Mouse (Mus musculus) limb, embryonic 11.5 days (tissue): ENCODE measurements around the gene Gm49395. TPM values are rescaled to one million over a fixed set of nuclear protein-coding genes. Genes with fewer than 3 reads are reported as not detected.

Experiments
- ATAC-seq: fragments of 200-750 bp; cut with Nextera tagmentation; 2 replicates; pipeline ENCODE4 v1.8.0; 2017; ENCODE audit warnings: low read depth; ENCODE audit not compliant: insufficient number of reproducible peaks, low FRiP score, low TSS enrichment
- DNase-seq: peaks from one replicate; pipeline ENCODE4 v3.0.0-alpha.2; 2015; ENCODE audit warnings: low spot score
- H3K27ac ChIP-seq: fragments of 300-500 bp; sonication (generic); replicated peaks from 2 replicates; pipeline ENCODE4 v1.5.1; 2014; ENCODE audit warnings: low read depth, mild to moderate bottlenecking, low read length
- H3K27me3 ChIP-seq: fragments of 300-500 bp; sonication (generic); 2 replicates; pipeline ENCODE4 v1.6.1; 2014; ENCODE audit warnings: mild to moderate bottlenecking, low read length, mixed read lengths; ENCODE audit not compliant: control insufficient read depth, insufficient read depth
- H3K36me3 ChIP-seq: fragments of 300-500 bp; sonication (generic); 2 replicates; pipeline ENCODE4 v1.6.1; 2014; ENCODE audit warnings: mild to moderate bottlenecking, low read length, moderate library complexity, mixed read lengths; ENCODE audit not compliant: control insufficient read depth, insufficient read depth
- H3K4me1 ChIP-seq: fragments of 300-500 bp; sonication (generic); 2 replicates; pipeline ENCODE4 v1.6.1; 2014; ENCODE audit warnings: low read length, mixed read lengths; ENCODE audit not compliant: control insufficient read depth, insufficient read depth
- H3K4me2 ChIP-seq: fragments of 300-500 bp; sonication (generic); 2 replicates; pipeline ENCODE4 v1.6.1; 2014; ENCODE audit warnings: low read depth, mild to moderate bottlenecking, moderate library complexity; ENCODE audit not compliant: severe bottlenecking
- H3K4me3 ChIP-seq: fragments of 300-500 bp; sonication (generic); 2 replicates; pipeline ENCODE4 v1.5.1; 2014; ENCODE audit warnings: low read depth, low read length
- H3K9ac ChIP-seq: fragments of 300-500 bp; sonication (generic); 2 replicates; pipeline ENCODE4 v1.6.1; 2014; ENCODE audit warnings: mild to moderate bottlenecking, low read length
- H3K9me3 ChIP-seq: fragments of 300-500 bp; sonication (generic); 2 replicates; pipeline ENCODE4 v1.6.1; 2016; ENCODE audit warnings: low read length; ENCODE audit not compliant: control insufficient read depth
- WGBS: fragments of 180-500 bp; shearing (Covaris S2); extraction: QIAGEN DNeasy Blood & Tissue Kit; methylation state at CpG from one replicate; pipeline ENCODE4 v1.1.7; 2014; 5-methylcytosine and 5-hydroxymethylcytosine counted together
- polyA plus RNA-seq: library from polyadenylated mRNA; unstranded; fragments of >200 nt; fragmentation: Nextera tagmentation; extraction: Ambion mirVana; gene quantifications from 2 replicates; pipeline ENCODE4 v1.2.1, GENCODE M21; 2014

Gm49395 gene
- polyA plus RNA-seq, 1 experiment from 2014 or later: 2.2 TPM

DNA sequence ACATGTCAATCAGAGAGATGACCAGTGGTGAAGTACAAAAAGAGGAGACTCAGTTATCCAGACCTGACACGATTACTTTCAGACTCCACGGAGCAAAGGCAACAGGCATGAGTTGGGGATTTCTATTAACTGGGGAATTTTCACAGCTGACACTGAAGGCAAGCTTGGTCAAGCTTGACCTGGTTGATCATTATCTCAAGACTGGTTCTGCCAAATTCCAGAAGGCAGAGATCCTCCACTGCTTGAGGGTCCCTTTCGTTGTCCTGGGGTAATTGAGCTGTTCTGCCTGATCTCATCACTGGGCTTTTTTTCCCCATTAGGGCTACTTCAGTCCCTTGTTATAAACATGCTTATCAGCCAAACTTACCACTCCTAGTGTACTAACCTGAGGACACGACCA, 7.9 kb upstream of the Gm49395 start:
- Histone ChIP-seq H3K9ac (no peak overlapping the region), H3K36me3 (no peaks in the 10 kb centered on the region), H3K27ac (no peak overlapping the region), H3K4me1 (no peaks in the 10 kb centered on the region), H3K4me2 (no peak overlapping the region), H3K27me3 (no peaks in the 10 kb centered on the region), H3K4me3 (no peak overlapping the region), H3K9me3 (no peaks in the 10 kb centered on the region)
- ATAC-seq: no peak
- WGBS: 79% methylated on average over 4 of the region's 4 CpGs
- no peak for DNase-seq

DNA sequence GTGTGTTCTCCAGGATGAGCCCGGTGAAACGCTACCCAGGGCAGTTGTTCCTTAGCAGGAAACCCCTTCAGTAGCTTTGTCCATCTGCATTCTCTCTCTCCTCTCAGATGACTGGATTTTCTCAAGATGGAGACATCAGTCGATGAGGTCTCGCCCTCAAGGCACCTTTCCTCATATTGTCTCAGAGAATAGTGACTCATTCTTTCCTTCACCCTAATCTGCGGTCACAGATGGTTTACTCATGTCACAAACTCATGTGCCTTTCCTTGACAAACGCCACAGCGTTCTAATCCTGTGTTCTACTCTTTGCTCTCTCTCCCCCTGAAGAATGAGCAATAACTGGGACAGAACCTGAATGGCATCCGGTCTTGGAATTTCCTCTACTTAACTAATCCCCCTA, 5.7 kb upstream of the Gm49395 start:
- Histone ChIP-seq H3K4me2 (no peak overlapping the region), H3K9ac (no peak overlapping the region), H3K36me3 (no peaks in the 10 kb centered on the region), H3K9me3 (no peaks in the 10 kb centered on the region), H3K4me1 (no peaks in the 10 kb centered on the region), H3K4me3 (no peak overlapping the region), H3K27ac (no peak overlapping the region), H3K27me3 (no peaks in the 10 kb centered on the region)
- 85% methylated on average over 8 of the region's 8 CpGs for WGBS
- no peak for ATAC-seq
- no peak for DNase-seq

DNA sequence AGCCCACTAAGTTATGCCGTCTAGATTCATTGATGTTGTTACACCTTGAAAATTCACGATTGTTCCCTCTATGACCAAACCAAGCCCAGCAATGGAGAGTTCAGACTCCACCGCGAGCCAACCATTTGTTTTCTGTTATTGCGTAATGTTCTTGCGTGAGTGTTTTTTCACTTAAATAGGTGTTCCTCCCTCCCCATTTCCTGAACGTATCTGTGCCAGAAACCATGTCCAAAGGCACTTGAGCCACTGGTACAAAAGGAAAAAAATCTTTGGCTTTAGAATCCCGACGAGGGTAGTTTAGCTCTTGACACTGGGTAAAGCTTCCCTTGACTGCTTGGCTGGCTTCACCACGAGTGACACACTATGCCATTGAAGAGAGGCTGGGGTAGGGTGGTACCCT, 4.5 kb upstream of the Gm49395 start:
- H3K36me3 ChIP-seq: no peaks in the 10 kb centered on the region
- H3K4me2 ChIP-seq: no peak overlapping the region
- no peak overlapping the region for H3K9ac ChIP-seq
- no peaks in the 10 kb centered on the region for H3K4me1 ChIP-seq
- DNase-seq (no peak), ATAC-seq (no peak)
- 83% methylated on average over 10 of the region's 10 CpGs for WGBS
- H3K27ac ChIP-seq: no peak overlapping the region
- no peaks in the 10 kb centered on the region for H3K9me3 ChIP-seq
- H3K27me3 ChIP-seq: no peaks in the 10 kb centered on the region
- no peak overlapping the region for H3K4me3 ChIP-seq

DNA sequence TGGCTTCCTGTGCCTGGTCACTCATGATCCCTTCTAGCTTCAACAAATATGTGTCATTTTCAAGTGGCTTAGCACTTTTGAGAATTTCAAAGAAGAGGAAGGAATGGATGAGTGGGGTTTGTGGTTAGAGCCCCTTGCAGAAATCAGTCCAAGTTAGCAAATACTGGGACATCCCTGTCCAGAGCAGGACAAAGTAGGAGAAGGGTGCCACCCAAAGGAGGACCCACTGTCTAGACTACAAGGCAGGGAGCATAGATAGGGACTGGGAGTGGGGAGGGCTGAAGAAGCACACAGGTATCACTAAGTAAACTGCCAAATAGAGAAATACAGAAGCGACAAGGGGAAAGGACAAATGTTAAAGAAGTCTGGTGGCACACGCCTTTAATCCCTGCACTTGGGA, 1.0 kb upstream of the Gm49395 start:
- no peak for DNase-seq
- no peak overlapping the region for H3K27ac ChIP-seq
- no peaks in the 10 kb centered on the region for H3K36me3 ChIP-seq
- H3K27me3 ChIP-seq: no peaks in the 10 kb centered on the region
- no peak overlapping the region for H3K4me3 ChIP-seq
- no peak overlapping the region for H3K4me2 ChIP-seq
- H3K4me1 ChIP-seq: no peaks in the 10 kb centered on the region
- ATAC-seq: no peak
- 95% methylated on average over 2 of the region's 2 CpGs for WGBS
- H3K9ac ChIP-seq: no peak overlapping the region
- H3K9me3 ChIP-seq: no peaks in the 10 kb centered on the region

DNA sequence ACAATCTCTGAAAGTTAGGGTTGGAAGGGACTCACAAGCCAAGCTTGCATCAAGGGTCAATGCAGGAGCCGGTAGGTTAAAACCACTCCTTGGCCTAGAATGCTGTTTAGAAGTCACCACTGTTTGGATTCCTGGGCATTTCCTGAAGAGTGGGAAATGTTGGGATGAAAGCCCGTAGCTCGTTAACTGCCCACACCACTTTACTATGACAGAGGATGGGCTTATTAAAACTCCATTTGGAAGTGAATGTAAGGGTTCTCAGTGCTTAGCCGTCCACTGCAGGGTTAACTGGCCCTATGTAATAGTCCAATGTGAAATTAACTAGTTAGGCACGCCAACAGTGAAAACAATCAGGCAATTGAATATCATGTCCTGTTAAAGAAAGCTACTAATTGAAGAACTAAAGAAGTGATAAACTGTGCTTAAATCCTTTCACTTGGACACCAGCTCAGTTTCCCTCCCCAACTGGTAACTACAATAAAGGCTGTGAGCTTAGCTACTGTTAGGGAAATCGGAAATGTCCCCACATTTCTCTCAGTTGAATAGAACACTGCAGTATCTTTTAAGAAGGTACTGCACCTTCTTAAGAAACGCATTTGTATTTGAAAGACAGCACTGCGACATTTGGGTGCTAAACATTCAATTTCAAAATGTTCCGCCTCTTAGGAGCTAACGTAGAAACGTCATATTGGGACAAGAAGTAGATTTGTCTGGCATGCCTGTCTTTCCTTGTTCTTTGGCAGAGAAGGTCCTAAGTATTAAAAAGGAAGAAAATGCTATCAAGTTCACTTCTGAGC, 1.1 kb downstream of the Gm49395 start:
- Histone ChIP-seq H3K4me1 (no peaks in the 10 kb centered on the region), H3K9me3 (no peaks in the 10 kb centered on the region), H3K4me3 (peak overlapping the region; percentile 45; the same call in 1 of the 2 replicates), H3K9ac (no peak overlapping the region), H3K36me3 (no peaks in the 10 kb centered on the region), H3K27ac (no peak overlapping the region), H3K27me3 (no peaks in the 10 kb centered on the region), H3K4me2 (peak overlapping the region; percentile 70; the same call in 1 of the 2 replicates)
- 23% methylated on average over 11 of the region's 11 CpGs for WGBS
- ATAC-seq: no peak
- DNase-seq: no peak

DNA sequence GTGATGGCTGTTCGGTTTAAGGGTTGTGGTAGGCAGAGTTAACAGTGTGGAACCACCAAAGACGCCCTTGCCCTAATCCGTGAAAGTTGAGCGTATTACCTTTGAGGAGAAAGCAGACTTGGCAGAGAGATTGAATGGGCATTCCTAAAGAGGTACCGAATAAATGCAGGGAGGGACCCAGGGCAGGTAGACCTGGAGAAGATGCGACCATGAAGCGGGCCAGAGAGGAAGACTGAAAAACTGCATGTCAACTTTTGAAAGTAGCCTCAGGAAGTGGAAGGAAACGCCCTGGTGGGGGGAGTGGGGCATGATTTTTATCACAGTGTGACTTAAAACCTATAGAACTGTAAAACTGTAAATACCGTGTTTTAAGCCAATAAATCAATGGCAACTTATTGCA, 2.3 kb downstream of the Gm49395 start:
- H3K4me1 ChIP-seq: no peaks in the 10 kb centered on the region
- H3K27me3 ChIP-seq: no peaks in the 10 kb centered on the region
- no peak overlapping the region for H3K27ac ChIP-seq
- DNase-seq (no peak), ATAC-seq (no peak)
- H3K9me3 ChIP-seq: no peaks in the 10 kb centered on the region
- H3K4me2 ChIP-seq: no peak overlapping the region
- no peaks in the 10 kb centered on the region for H3K36me3 ChIP-seq
- no peak overlapping the region for H3K9ac ChIP-seq
- H3K4me3 ChIP-seq: no peak overlapping the region
- WGBS: 85% methylated on average over 9 of the region's 9 CpGs

DNA sequence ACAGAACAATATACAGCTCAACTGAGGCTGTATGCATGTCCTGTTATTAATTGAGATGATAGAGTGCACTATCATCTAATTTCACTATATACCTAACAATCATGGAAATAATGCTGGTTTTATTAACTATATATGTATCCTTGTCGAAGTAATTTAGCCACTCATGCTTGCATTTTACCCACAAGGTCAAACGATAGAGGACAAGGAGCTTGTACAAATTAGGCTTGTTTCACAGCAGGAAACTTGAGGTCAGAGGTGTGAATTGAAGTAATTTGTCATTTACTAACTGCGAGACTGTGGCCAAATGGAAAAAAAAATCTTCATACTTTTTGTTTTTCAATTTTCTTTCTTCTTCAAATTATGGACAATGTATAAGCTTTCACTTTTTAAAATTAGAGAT, 3.5 kb downstream of the Gm49395 start:
- Histone ChIP-seq H3K9ac (no peak overlapping the region), H3K4me1 (no peaks in the 10 kb centered on the region), H3K4me2 (no peak overlapping the region), H3K27ac (no peak overlapping the region), H3K4me3 (no peak overlapping the region), H3K27me3 (no peaks in the 10 kb centered on the region), H3K9me3 (no peaks in the 10 kb centered on the region), H3K36me3 (no peaks in the 10 kb centered on the region)
- no peak for ATAC-seq
- 59% methylated on average over 3 of the region's 3 CpGs for WGBS
- DNase-seq: no peak

DNA sequence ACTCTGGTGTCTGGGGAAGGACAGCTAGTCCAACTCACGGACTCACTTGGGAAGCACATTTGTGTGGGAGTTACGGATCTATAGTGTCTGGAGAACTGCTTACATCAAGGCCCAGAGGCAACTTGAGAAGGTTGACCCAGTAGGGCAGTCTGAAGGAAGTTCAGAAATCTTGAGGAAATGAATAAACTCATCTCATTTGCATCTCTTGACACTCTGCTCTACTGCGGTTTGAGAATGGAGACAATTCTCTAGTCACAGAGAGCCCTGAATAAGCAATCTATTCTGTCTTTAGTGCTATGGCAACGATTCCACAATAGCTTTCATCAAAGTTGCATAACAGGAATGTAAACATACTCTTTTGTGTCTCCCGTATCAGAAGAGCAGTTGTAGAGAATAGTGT, 4.8 kb downstream of the Gm49395 start:
- H3K4me3 ChIP-seq: no peak overlapping the region
- H3K4me2 ChIP-seq: no peak overlapping the region
- DNase-seq (no peak), ATAC-seq (no peak)
- H3K9me3 ChIP-seq: no peaks in the 10 kb centered on the region
- WGBS: 88% methylated on average over 5 of the region's 5 CpGs
- no peaks in the 10 kb centered on the region for H3K4me1 ChIP-seq
- no peak overlapping the region for H3K27ac ChIP-seq
- H3K36me3 ChIP-seq: no peaks in the 10 kb centered on the region
- H3K9ac ChIP-seq: no peak overlapping the region
- no peaks in the 10 kb centered on the region for H3K27me3 ChIP-seq

DNA sequence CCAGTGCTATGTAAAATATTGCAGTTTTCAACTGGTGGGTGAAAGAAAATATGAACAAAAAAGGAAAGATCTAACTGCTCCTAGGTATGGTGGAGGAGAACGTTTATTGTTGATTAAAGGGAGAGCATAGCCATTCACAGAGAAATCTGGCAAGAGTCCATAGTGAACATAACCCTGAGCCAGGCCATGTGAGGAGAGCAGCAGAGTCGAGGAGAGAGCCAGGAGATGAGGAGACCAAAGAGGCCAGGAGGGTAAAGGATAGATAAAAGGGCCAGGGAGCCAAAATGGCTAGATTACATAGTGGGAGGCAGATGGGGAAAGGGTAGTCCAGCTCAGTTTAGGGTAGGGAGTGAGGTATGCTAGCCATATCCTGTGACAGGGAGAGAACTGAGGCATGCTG, 5.5 kb downstream of the Gm49395 start:
- Histone ChIP-seq H3K27ac (no peak overlapping the region), H3K4me1 (no peaks in the 10 kb centered on the region), H3K4me3 (no peak overlapping the region), H3K27me3 (no peaks in the 10 kb centered on the region), H3K9ac (no peak overlapping the region), H3K36me3 (no peaks in the 10 kb centered on the region), H3K4me2 (no peak overlapping the region), H3K9me3 (no peaks in the 10 kb centered on the region)
- DNase-seq: no peak
- 64% methylated on average over 2 of the region's 2 CpGs for WGBS
- no peak for ATAC-seq
